Mouse (Mus musculus) liver, embryonic 14.5 days (tissue): Measurements from ENCODE around the gene Slc22a16. TPM values are rescaled to one million over a fixed set of nuclear protein-coding genes. Genes with fewer than 3 reads are reported as not detected.

ENCODE experiments used
- ATAC-seq: fragments of 200-750 bp; cut with Nextera tagmentation; 2 replicates; pipeline ENCODE4 v1.8.0; 2017; ENCODE audit warnings: moderate number of reproducible peaks, mild to moderate bottlenecking, moderate library complexity; ENCODE audit not compliant: insufficient read depth
- DNase-seq, 3 experiments: peaks; one replicate each; pipeline ENCODE4 v3.0.0-alpha.2; 2012 to 2013; ENCODE audit warnings: low read depth in 3 of 3, low spot score in 3 of 3
- H3K27ac ChIP-seq: fragments of 300-500 bp; sonication (generic); 2 replicates; pipeline ENCODE4 v1.5.1; 2014; ENCODE audit warnings: moderate library complexity, mild to moderate bottlenecking, control low read depth, inconsistent platforms
- H3K27me3 ChIP-seq: fragments of 300-500 bp; sonication (generic); 2 replicates; pipeline ENCODE4 v1.6.1; 2014; ENCODE audit warnings: mild to moderate bottlenecking, low read length, moderate library complexity; ENCODE audit not compliant: control insufficient read depth, insufficient read depth
- H3K36me3 ChIP-seq: fragments of 300-500 bp; sonication (generic); replicated peaks from 2 replicates; pipeline ENCODE4 v1.6.1; 2014; ENCODE audit warnings: low read depth; ENCODE audit not compliant: control insufficient read depth, insufficient read depth
- H3K4me1 ChIP-seq, 2 experiments: fragments of 200-500 bp in 1 of 2; fragments of 300-500 bp in 1 of 2; sonication (generic) in 1 of 2; replicated peaks; 2 replicates each; pipeline ENCODE4 v1.6.1; 2012 to 2014; ENCODE audit warnings: antibody characterized with exemption in 1 of 2, inconsistent platforms in 1 of 2, low read length in 1 of 2; ENCODE audit not compliant: control insufficient read depth in 2 of 2, insufficient read depth in 2 of 2
- H3K4me2 ChIP-seq: fragments of 300-500 bp; sonication (generic); 2 replicates; pipeline ENCODE4 v1.6.1; 2014; ENCODE audit warnings: low read depth, mild to moderate bottlenecking, control low read depth, moderate library complexity
- H3K4me3 ChIP-seq, 2 experiments: fragments of 200-500 bp in 1 of 2; fragments of 300-500 bp in 1 of 2; sonication (generic) in 1 of 2; 2 replicates each; pipeline ENCODE4 v1.5.1; 2012 to 2014; ENCODE audit warnings: low read depth in 2 of 2, low read length in 2 of 2, mild to moderate bottlenecking in 2 of 2, control low read depth in 1 of 2, inconsistent platforms in 1 of 2, moderate library complexity in 1 of 2; ENCODE audit not compliant: insufficient read depth in 1 of 2
- H3K9ac ChIP-seq: fragments of 300-500 bp; sonication (generic); replicated peaks from 2 replicates; pipeline ENCODE4 v1.6.1; 2014; ENCODE audit warnings: mild to moderate bottlenecking, control low read depth, moderate library complexity
- H3K9me3 ChIP-seq: fragments of 300-500 bp; sonication (generic); 2 replicates; pipeline ENCODE4 v1.6.1; 2016; ENCODE audit warnings: low read length, mixed read lengths; ENCODE audit not compliant: control insufficient read depth
- CTCF ChIP-seq: IDR thresholded peaks from 2 replicates; pipeline ENCODE4 v1.5.1; 2016; ENCODE audit warnings: antibody characterized with exemption, low read depth, control low read depth
- EP300 ChIP-seq: IDR thresholded peaks from 2 replicates; pipeline ENCODE4 v1.6.1; 2016; ENCODE audit warnings: antibody characterized with exemption, low read depth
- WGBS: fragments of 180-500 bp; shearing (Covaris S2); extraction: QIAGEN DNeasy Blood & Tissue Kit; methylation state at CpG from one replicate; pipeline ENCODE4 v1.1.7; 2014; ENCODE audit not compliant: insufficient replicate concordance; 5-methylcytosine and 5-hydroxymethylcytosine counted together
- polyA plus RNA-seq, 2 experiments: library from polyadenylated mRNA; depleted of rRNA in 1 of 2; stranded (reverse) in 1 of 2; unstranded in 1 of 2; fragments of >200 nt; fragmentation: Nextera tagmentation in 1 of 2; extraction: Ambion mirVana in 1 of 2; gene quantifications; 2 replicates each; pipeline versions ENCODE4 v1.2.1 to v1.2.3; 2012 to 2014

The Slc22a16 gene
- polyA plus RNA-seq, 2 experiments = not detected

GRCm38 (mm10) chr10:40638276-40638675 is 68.1 kb downstream of the Slc22a16 start:
- Histone ChIP-seq H3K4me1 (no peaks in the 10 kb centered on the region), H3K4me2 (no peak overlapping the region), H3K36me3 (no peaks in the 10 kb centered on the region), H3K9me3 (no peaks in the 10 kb centered on the region), H3K27me3 (no peaks in the 10 kb centered on the region), H3K9ac (no peak overlapping the region), H3K27ac (no peak overlapping the region), H3K4me3 (no peak overlapping the region)
- no peak for TF ChIP-seq EP300
- TF ChIP-seq CTCF = no peak
- WGBS = 52% methylated on average over 7 of the region's 7 CpGs
- ATAC-seq (no peak), DNase-seq (no peak)

GRCm38 (mm10) chr10:40638823-40639819 is 69.0 kb downstream of the Slc22a16 start:
- no peak overlapping the region for H3K4me3 ChIP-seq
- no peaks in the 10 kb centered on the region for H3K36me3 ChIP-seq
- 60% methylated on average over 26 of the region's 26 CpGs for WGBS
- no peak overlapping the region for H3K27ac ChIP-seq
- no peak for ATAC-seq
- no peaks in the 10 kb centered on the region for H3K4me1 ChIP-seq
- no peak overlapping the region for H3K9ac ChIP-seq
- H3K9me3 ChIP-seq = no peaks in the 10 kb centered on the region
- DNase-seq = no peak
- H3K27me3 ChIP-seq = no peaks in the 10 kb centered on the region
- peak; percentile 5; the same call in 1 of the 2 replicates for TF ChIP-seq CTCF
- TF ChIP-seq EP300 = no peak
- no peak overlapping the region for H3K4me2 ChIP-seq

GRCm38 (mm10) chr10:40640406-40640805 is 70.3 kb downstream of the Slc22a16 start:
- H3K9me3 ChIP-seq = no peaks in the 10 kb centered on the region
- H3K27ac ChIP-seq = no peak overlapping the region
- 77% methylated on average over 4 of the region's 4 CpGs for WGBS
- DNase-seq = no peak
- TF ChIP-seq CTCF (no peak), EP300 (no peak)
- H3K4me2 ChIP-seq = no peak overlapping the region
- no peak for ATAC-seq
- H3K27me3 ChIP-seq = no peaks in the 10 kb centered on the region
- H3K4me3 ChIP-seq = no peak overlapping the region
- no peak overlapping the region for H3K9ac ChIP-seq
- no peaks in the 10 kb centered on the region for H3K36me3 ChIP-seq
- H3K4me1 ChIP-seq = no peaks in the 10 kb centered on the region

GRCm38 (mm10) chr10:40641901-40642300 is 71.8 kb downstream of the Slc22a16 start:
- Histone ChIP-seq H3K4me2 (no peak overlapping the region), H3K27me3 (no peaks in the 10 kb centered on the region), H3K27ac (no peak overlapping the region), H3K4me3 (no peak overlapping the region), H3K9ac (no peak overlapping the region), H3K36me3 (no peaks in the 10 kb centered on the region), H3K9me3 (no peaks in the 10 kb centered on the region), H3K4me1 (no peaks in the 10 kb centered on the region)
- no peak for DNase-seq
- TF ChIP-seq CTCF (no peak), EP300 (no peak)
- 78% methylated on average over 7 of the region's 7 CpGs for WGBS
- no peak for ATAC-seq

GRCm38 (mm10) chr10:40643126-40643525 is 73.0 kb downstream of the Slc22a16 start:
- H3K36me3 ChIP-seq = no peaks in the 10 kb centered on the region
- 31% methylated on average over 5 of the region's 5 CpGs for WGBS
- H3K27ac ChIP-seq = no peak overlapping the region
- H3K9me3 ChIP-seq = no peaks in the 10 kb centered on the region
- H3K9ac ChIP-seq = no peak overlapping the region
- no peak for DNase-seq
- ATAC-seq = no peak
- H3K4me3 ChIP-seq = no peak overlapping the region
- TF ChIP-seq EP300 (no peak), CTCF (no peak)
- H3K4me1 ChIP-seq = no peaks in the 10 kb centered on the region
- H3K27me3 ChIP-seq = no peaks in the 10 kb centered on the region
- no peak overlapping the region for H3K4me2 ChIP-seq
